Mouse (Mus musculus): ENCODE results near the gene Pigq. TPM values are rescaled to one million over a fixed set of nuclear protein-coding genes. Genes with fewer than 3 reads are reported as not detected.
A peak's percentile ranks its signal among the peaks of the same experiment; 100 is the strongest.

Pigq gene
- polyA plus RNA-seq, 1 experiment, result 46.3 TPM

- H3ac ChIP-seq (ENCODE audit: control insufficient read depth, insufficient read length), result no peak overlapping the region
- H3K27me3 ChIP-seq (ENCODE audit: control insufficient read depth, insufficient read depth, insufficient read length), result no peaks in the 10 kb centered on the region
- no peak for TF ChIP-seq TCF12 (IDR thresholded peaks at IDR 0.05; ENCODE audit: insufficient read depth, poor library complexity, severe bottlenecking)
- no peak for TF ChIP-seq MYOG (IDR thresholded peaks at IDR 0.05; ENCODE audit: control insufficient read depth in 1 of 3, insufficient read depth in 1 of 3, insufficient read length in 2 of 3, low read depth in 2 of 3)
- no peak for TF ChIP-seq SRF (IDR thresholded peaks at IDR 0.05; ENCODE audit: control insufficient read depth, insufficient read length, low read depth)
- TF ChIP-seq MYOD1 (IDR thresholded peaks at IDR 0.05; ENCODE audit: control insufficient read depth in 1 of 3, insufficient read length in 2 of 3, low read depth in 2 of 3), result no peak
- no peak for TF ChIP-seq USF1 (IDR thresholded peaks at IDR 0.05; ENCODE audit: low read depth)
- no peak for TF ChIP-seq CEBPB (IDR thresholded peaks at IDR 0.05; ENCODE audit: insufficient read depth, poor library complexity, severe bottlenecking)
- TF ChIP-seq POLR2AphosphoS2 (IDR thresholded peaks at IDR 0.05; ENCODE audit: insufficient read length, low read depth), result no peak
- TF ChIP-seq REST (IDR thresholded peaks at IDR 0.05; ENCODE audit: insufficient read depth, insufficient read length), result no peak
- no peak for TF ChIP-seq E2F4 (IDR thresholded peaks at IDR 0.05; ENCODE audit: insufficient read depth)
- TF ChIP-seq POLR2A (IDR thresholded peaks at IDR 0.05; ENCODE audit: insufficient read length, low read depth), result no peak
- no peak for TF ChIP-seq TCF3 (IDR thresholded peaks at IDR 0.05; ENCODE audit: insufficient read length, low read depth)
- TF ChIP-seq MAX (IDR thresholded peaks at IDR 0.05; ENCODE audit: low read depth), result no peak
- no peaks in the 10 kb centered on the region for H3K36me3 ChIP-seq (ENCODE audit: control insufficient read depth, insufficient read depth)
- H3K79me2 ChIP-seq (ENCODE audit: control insufficient read depth, insufficient read depth), result no peaks in the 10 kb centered on the region
- no peak overlapping the region for H3K4me2 ChIP-seq (ENCODE audit: low read depth)
- H3K4me3 ChIP-seq, result no peak overlapping the region
These were observed 15.1 kb upstream of the Pigq start for GRCm38 (mm10) chr17:25959630-25960467.

GRCm38 (mm10) chr17:25958771-25959494, 14.2 kb upstream of the Pigq start:
- Histone ChIP-seq H3ac (ENCODE audit: control insufficient read depth, insufficient read length) (no peak overlapping the region), H3K27me3 (ENCODE audit: control insufficient read depth, insufficient read depth, insufficient read length) (no peaks in the 10 kb centered on the region), H3K36me3 (ENCODE audit: control insufficient read depth, insufficient read depth) (no peaks in the 10 kb centered on the region), H3K4me2 (ENCODE audit: low read depth) (no peak overlapping the region), H3K79me2 (ENCODE audit: control insufficient read depth, insufficient read depth) (no peaks in the 10 kb centered on the region), H3K4me3 (no peak overlapping the region)
- TF ChIP-seq SRF (IDR thresholded peaks at IDR 0.05; ENCODE audit: control insufficient read depth, insufficient read length, low read depth) (no peak), REST (IDR thresholded peaks at IDR 0.05; ENCODE audit: insufficient read depth, insufficient read length) (no peak), POLR2AphosphoS2 (IDR thresholded peaks at IDR 0.05; ENCODE audit: insufficient read length, low read depth) (no peak), CEBPB (IDR thresholded peaks at IDR 0.05; ENCODE audit: insufficient read depth, poor library complexity, severe bottlenecking) (no peak), POLR2A (IDR thresholded peaks at IDR 0.05; ENCODE audit: insufficient read length, low read depth) (no peak), MYOD1 (IDR thresholded peaks at IDR 0.05; ENCODE audit: control insufficient read depth in 1 of 3, insufficient read length in 2 of 3, low read depth in 2 of 3) (no peak), MYOG (IDR thresholded peaks at IDR 0.05; ENCODE audit: control insufficient read depth in 1 of 3, insufficient read depth in 1 of 3, insufficient read length in 2 of 3, low read depth in 2 of 3) (no peak), TCF12 (IDR thresholded peaks at IDR 0.05; ENCODE audit: insufficient read depth, poor library complexity, severe bottlenecking) (no peak), TCF3 (IDR thresholded peaks at IDR 0.05; ENCODE audit: insufficient read length, low read depth) (no peak)

- no peaks in the 10 kb centered on the region for H3K36me3 ChIP-seq (ENCODE audit: control insufficient read depth, insufficient read depth)
- H3ac ChIP-seq (ENCODE audit: control insufficient read depth, insufficient read length), result no peak overlapping the region
- TF ChIP-seq MYOG (IDR thresholded peaks at IDR 0.05; ENCODE audit: control insufficient read depth in 1 of 3, insufficient read depth in 1 of 3, insufficient read length in 2 of 3, low read depth in 2 of 3) (no peak), POLR2AphosphoS2 (IDR thresholded peaks at IDR 0.05; ENCODE audit: insufficient read length, low read depth) (peak; percentile 27), REST (IDR thresholded peaks at IDR 0.05; ENCODE audit: insufficient read depth, insufficient read length) (no peak), CEBPB (IDR thresholded peaks at IDR 0.05; ENCODE audit: insufficient read depth, poor library complexity, severe bottlenecking) (no peak)
- no peaks in the 10 kb centered on the region for H3K79me2 ChIP-seq (ENCODE audit: control insufficient read depth, insufficient read depth)
- peaks cover 8% of the 10 kb centered on the region for H3K27me3 ChIP-seq (ENCODE audit: control insufficient read depth, insufficient read depth, insufficient read length)
- H3K4me3 ChIP-seq, result no peak overlapping the region
- H3K4me2 ChIP-seq (ENCODE audit: low read depth), result no peak overlapping the region
These were observed 12.9 kb upstream of the Pigq start for GRCm38 (mm10) chr17:25957586-25958051.

- no peak overlapping the region for H3K4me3 ChIP-seq
These were observed 11.9 kb upstream of the Pigq start for GRCm38 (mm10) chr17:25956631-25957030.

More at GRCm38 (mm10) chr17:25956631-25957030, 11.9 kb upstream of the Pigq start:
- no peaks in the 10 kb centered on the region for H3K79me2 ChIP-seq (ENCODE audit: control insufficient read depth, insufficient read depth)
- peaks cover 18% of the 10 kb centered on the region for H3K27me3 ChIP-seq (ENCODE audit: control insufficient read depth, insufficient read depth, insufficient read length)
- no peak for TF ChIP-seq TCF12 (IDR thresholded peaks at IDR 0.05; ENCODE audit: insufficient read depth, poor library complexity, severe bottlenecking)
- no peak for TF ChIP-seq REST (IDR thresholded peaks at IDR 0.05; ENCODE audit: insufficient read depth, insufficient read length)
- TF ChIP-seq CEBPB (IDR thresholded peaks at IDR 0.05; ENCODE audit: insufficient read depth, poor library complexity, severe bottlenecking), result no peak
- TF ChIP-seq E2F4 (IDR thresholded peaks at IDR 0.05; ENCODE audit: insufficient read depth), result no peak
- TF ChIP-seq MYOD1 (IDR thresholded peaks at IDR 0.05; ENCODE audit: control insufficient read depth in 1 of 3, insufficient read length in 2 of 3, low read depth in 2 of 3), result no peak
- no peak for TF ChIP-seq MAX (IDR thresholded peaks at IDR 0.05; ENCODE audit: low read depth)
- TF ChIP-seq SRF (IDR thresholded peaks at IDR 0.05; ENCODE audit: control insufficient read depth, insufficient read length, low read depth), result no peak
- no peak for TF ChIP-seq USF1 (IDR thresholded peaks at IDR 0.05; ENCODE audit: low read depth)
- H3ac ChIP-seq (ENCODE audit: control insufficient read depth, insufficient read length), result no peak overlapping the region
- no peaks in the 10 kb centered on the region for H3K36me3 ChIP-seq (ENCODE audit: control insufficient read depth, insufficient read depth)
- H3K4me2 ChIP-seq (ENCODE audit: low read depth), result no peak overlapping the region

Measured in myocyte (in vitro differentiated cells).